Mouse (Mus musculus) stomach, postnatal 0 days (tissue): ENCODE measurements around the gene Ccr7.

Source experiments
- CTCF ChIP-seq: IDR thresholded peaks from 2 replicates; pipeline ENCODE4 v1.5.1; 2016; ENCODE audit warnings: antibody characterized with exemption, low read depth, mild to moderate bottlenecking, moderate library complexity
- EP300 ChIP-seq: optimal IDR thresholded peaks from 2 replicates; pipeline ENCODE3; 2016; ENCODE audit warnings: antibody characterized with exemption

GRCm38 (mm10) chr11:99096417-99096816 is 58.5 kb downstream of the Ccr7 start:
- TF ChIP-seq CTCF (no peak), EP300 (no peak)
